Mouse (Mus musculus) adrenal gland, postnatal 25 days (tissue): Measurements from ENCODE around the gene Gm49450. TPM values are rescaled to one million over a fixed set of nuclear protein-coding genes. Genes with fewer than 3 reads are reported as not detected.
"Not testable (repeated sequence)": the region's sequence is repeated elsewhere in the genome, so short reads cannot be mapped to it uniquely, and the experiment has no call there.

ENCODE experiments used
- DNase-seq: peaks from one replicate; pipeline ENCODE4 v3.0.0; 2021; ENCODE audit warnings: mixed read lengths
- total RNA-seq: library from RNA; stranded (reverse); gene quantifications from 2 replicates; pipeline ENCODE4 v1.2.3, GENCODE M21; 2021

The Gm49450 gene
- total RNA-seq, 1 experiment from 2014 or later: not detected

GRCm38 (mm10) chr15:98985240-98985981 lies 32.1 kb upstream of the Gm49450 start:
- DNase-seq: peak; percentile 76

- DNase-seq: no peak
Measured at GRCm38 (mm10) chr15:98984681-98985080, 31.3 kb upstream of the Gm49450 start.

- DNase-seq: no peak
Measured at GRCm38 (mm10) chr15:98983431-98984081, 30.2 kb upstream of the Gm49450 start.

- no peak for DNase-seq
Measured at GRCm38 (mm10) chr15:98982100-98982499, 28.7 kb upstream of the Gm49450 start.

- no peak for DNase-seq
Measured at GRCm38 (mm10) chr15:98980012-98980614, 26.8 kb upstream of the Gm49450 start.

GRCm38 (mm10) chr15:98978409-98979172 lies 25.2 kb upstream of the Gm49450 start:
- no peak for DNase-seq

GRCm38 (mm10) chr15:98977759-98978408 lies 24.5 kb upstream of the Gm49450 start:
- peak; percentile 74 for DNase-seq

- DNase-seq: no peak
Measured at GRCm38 (mm10) chr15:98976763-98977758, 23.7 kb upstream of the Gm49450 start.

GRCm38 (mm10) chr15:98973015-98973614 lies 19.8 kb upstream of the Gm49450 start:
- no peak for DNase-seq

GRCm38 (mm10) chr15:98971576-98972320 lies 18.4 kb upstream of the Gm49450 start:
- DNase-seq: not testable (repeated sequence)

GRCm38 (mm10) chr15:98971111-98971510 lies 17.8 kb upstream of the Gm49450 start:
- DNase-seq: no peak

- no peak for DNase-seq
Measured at GRCm38 (mm10) chr15:98969372-98970101, 16.2 kb upstream of the Gm49450 start.

- peak; percentile 55 for DNase-seq
Measured at GRCm38 (mm10) chr15:98968701-98969371, 15.5 kb upstream of the Gm49450 start.

GRCm38 (mm10) chr15:98959531-98959930 lies 6.2 kb upstream of the Gm49450 start:
- no peak for DNase-seq

- no peak for DNase-seq
Measured at GRCm38 (mm10) chr15:98958901-98959420, 5.6 kb upstream of the Gm49450 start.

- DNase-seq: no peak
Measured at GRCm38 (mm10) chr15:98957475-98957874, 4.1 kb upstream of the Gm49450 start.

GRCm38 (mm10) chr15:98956000-98956399 lies 2.6 kb upstream of the Gm49450 start:
- DNase-seq: no peak

- DNase-seq: no peak
Measured at GRCm38 (mm10) chr15:98955324-98955723, 2.0 kb upstream of the Gm49450 start.
